Mouse (Mus musculus) ES-E14 (cell line): ENCODE measurements at regions not wholly inside any gene's neighbourhood (a gene's known extent, or its start where the extent isn't known, plus 50 kb on each side); places are given as distances from the start of the nearest gene placed in this dataset.

Source experiments
- DNase-seq: peaks from one replicate; pipeline ENCODE4 v3.0.0-alpha.2; 2013; ENCODE audit warnings: low read depth, low spot score
- H3K27ac ChIP-seq: 2 replicates; pipeline ENCODE4 v1.5.1; 2012; ENCODE audit warnings: low read depth, mild to moderate bottlenecking, low read length, moderate library complexity, mixed read lengths; ENCODE audit not compliant: poor library complexity, insufficient read depth, severe bottlenecking
- H3K36me3 ChIP-seq: 2 replicates; pipeline ENCODE4 v1.6.1; 2012; ENCODE audit warnings: mild to moderate bottlenecking, low read length, moderate library complexity, mixed read lengths; ENCODE audit not compliant: control insufficient read depth, poor library complexity, insufficient read depth, severe bottlenecking
- H3K4me1 ChIP-seq, 2 experiments: fragments of 150-350 bp in 1 of 2; sonication (generic) in 1 of 2; 2 replicates each; pipeline ENCODE4 v1.6.1; 2012; ENCODE audit warnings: low read length in 2 of 2, mild to moderate bottlenecking in 1 of 2, mixed read lengths in 1 of 2; ENCODE audit not compliant: control insufficient read depth in 2 of 2, insufficient read depth in 2 of 2, poor library complexity in 1 of 2
- H3K4me3 ChIP-seq, 2 experiments: fragments of 150-350 bp in 1 of 2; sonication (generic) in 1 of 2; 2 replicates each; pipeline ENCODE4 v1.5.1; 2012; ENCODE audit warnings: low read length in 2 of 2, low read depth in 1 of 2, mild to moderate bottlenecking in 1 of 2, mixed read lengths in 1 of 2; ENCODE audit not compliant: insufficient read depth in 1 of 2, poor library complexity in 1 of 2, severe bottlenecking in 1 of 2
- H3K9ac ChIP-seq: 2 replicates; pipeline ENCODE4 v1.6.1; 2012; ENCODE audit warnings: low read depth, mild to moderate bottlenecking, low read length, mixed read lengths; ENCODE audit not compliant: poor library complexity, insufficient read depth, severe bottlenecking
- H3K9me3 ChIP-seq: fragments of 150-350 bp; sonication (generic); 2 replicates; pipeline ENCODE4 v1.6.1; 2012; ENCODE audit warnings: low read depth, mild to moderate bottlenecking, low read length; ENCODE audit not compliant: control insufficient read depth, insufficient read depth
- CHD2 ChIP-seq: IDR thresholded peaks from 2 replicates; pipeline ENCODE4 v1.6.1; 2014; ENCODE audit warnings: mild to moderate bottlenecking, low read depth, low read length, inconsistent platforms
- HCFC1 ChIP-seq: IDR thresholded peaks from 2 replicates; pipeline ENCODE4 v1.6.1; 2012; ENCODE audit warnings: low read length, inconsistent platforms, borderline replicate concordance; ENCODE audit not compliant: insufficient read depth
- MAFK ChIP-seq: IDR thresholded peaks from 2 replicates; pipeline ENCODE4 v1.6.1; 2014; ENCODE audit warnings: mild to moderate bottlenecking, low read depth, low read length, inconsistent platforms; ENCODE audit not compliant: insufficient read depth
- ZC3H11A ChIP-seq: IDR thresholded peaks from 2 replicates; pipeline ENCODE4 v1.6.1; 2012; ENCODE audit warnings: low read depth, mild to moderate bottlenecking, inconsistent platforms, low read length, borderline replicate concordance
- ZNF384 ChIP-seq: IDR thresholded peaks from 2 replicates; pipeline ENCODE4 v1.6.1; 2012; ENCODE audit warnings: low read depth, low read length, inconsistent platforms
- in situ Hi-C, 2 experiments: fragments of 600-800 bp; cut with MboI; formaldehyde crosslinking; loops; one replicate each; pipeline ENCODE4 v1.15.1; 2025; ENCODE audit warnings: low sequenced_read_pairs in 2 of 2, inconsistent platforms in 1 of 2; ENCODE audit not compliant: unreplicated experiment in 2 of 2

- in situ Hi-C loops: no loop called here
- no peaks in the 10 kb centered on the region for H3K36me3 ChIP-seq
- no peak overlapping the region for H3K4me3 ChIP-seq
- no peak overlapping the region for H3K9ac ChIP-seq
- H3K9me3 ChIP-seq: no peaks in the 10 kb centered on the region
- no peaks in the 10 kb centered on the region for H3K4me1 ChIP-seq
- TF ChIP-seq ZNF384 (no peak), ZC3H11A (no peak), MAFK (no peak), CHD2 (no peak), HCFC1 (no peak)
- DNase-seq: no peak
- no peak overlapping the region for H3K27ac ChIP-seq
Measured at GRCm38 (mm10) chr14:16927136-16927535, 108.2 kb upstream of the Rarb start.

GRCm38 (mm10) chr14:16901534-16902147 is 82.7 kb upstream of the Rarb start:
- Histone ChIP-seq H3K36me3 (no peaks in the 10 kb centered on the region), H3K4me3 (no peak overlapping the region), H3K9me3 (no peaks in the 10 kb centered on the region), H3K9ac (no peak overlapping the region), H3K4me1 (no peaks in the 10 kb centered on the region), H3K27ac (no peak overlapping the region)
- TF ChIP-seq ZNF384 (no peak), CHD2 (no peak), MAFK (no peak), HCFC1 (no peak), ZC3H11A (no peak)
- in situ Hi-C loops: no loop called here
- no peak for DNase-seq

DNA sequence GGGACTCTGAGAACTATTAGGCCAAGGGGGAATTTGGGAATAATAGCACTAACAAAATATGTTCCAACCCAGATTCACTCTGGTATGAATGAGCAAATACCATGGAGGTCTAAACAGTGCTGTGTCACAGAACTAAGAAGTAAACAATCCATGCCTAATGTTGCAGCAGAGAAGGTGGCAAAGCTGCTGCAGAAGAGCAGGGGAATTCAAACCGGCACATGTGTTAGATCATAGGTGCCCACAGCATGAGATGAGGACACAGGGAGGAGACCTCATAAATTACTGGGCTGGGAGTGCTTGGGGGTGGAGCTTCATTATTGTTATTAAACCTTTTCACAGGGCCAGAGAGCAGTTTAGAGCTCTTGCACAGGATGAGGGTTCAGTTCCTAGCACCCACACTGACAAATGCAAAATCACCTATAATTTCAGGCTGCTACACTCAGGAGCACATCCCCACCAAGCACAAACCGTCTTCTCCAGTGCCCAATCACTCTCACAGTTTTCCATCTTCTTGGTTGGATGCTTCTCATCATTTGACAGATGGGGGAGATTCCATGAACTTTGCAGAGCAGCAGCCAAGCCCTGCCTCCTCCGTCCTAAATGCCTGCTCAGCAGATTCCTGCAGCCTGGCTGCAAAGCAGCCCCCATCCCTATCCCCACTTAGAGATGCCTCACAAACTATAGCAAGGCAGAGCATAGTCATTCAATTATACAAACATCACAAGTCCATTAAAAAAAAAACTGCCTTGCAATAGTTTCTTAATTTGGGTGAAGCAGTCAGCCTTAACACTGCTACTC is 79.0 kb upstream of the Rarb start:
- Histone ChIP-seq H3K4me1 (no peaks in the 10 kb centered on the region), H3K4me3 (no peak overlapping the region), H3K36me3 (no peaks in the 10 kb centered on the region), H3K9ac (no peak overlapping the region), H3K27ac (no peak overlapping the region), H3K9me3 (no peaks in the 10 kb centered on the region)
- in situ Hi-C loops: no loop called here
- TF ChIP-seq HCFC1: no peak
- no peak for TF ChIP-seq MAFK
- TF ChIP-seq ZC3H11A: no peak
- TF ChIP-seq CHD2: no peak
- TF ChIP-seq ZNF384: no peak
- no peak for DNase-seq

- no peak for DNase-seq
- Histone ChIP-seq H3K9ac (no peak overlapping the region), H3K4me1 (no peaks in the 10 kb centered on the region), H3K9me3 (no peaks in the 10 kb centered on the region), H3K27ac (no peak overlapping the region), H3K36me3 (no peaks in the 10 kb centered on the region), H3K4me3 (no peak overlapping the region)
- TF ChIP-seq HCFC1 (no peak), CHD2 (no peak), ZNF384 (no peak), MAFK (no peak), ZC3H11A (no peak)
- in situ Hi-C loops: no loop called here
Measured at GRCm38 (mm10) chr14:16896974-16897373, 78.0 kb upstream of the Rarb start.

GRCm38 (mm10) chr14:16881249-16881648 is 62.3 kb upstream of the Rarb start:
- Histone ChIP-seq H3K4me1 (no peaks in the 10 kb centered on the region), H3K27ac (no peak overlapping the region), H3K4me3 (no peak overlapping the region), H3K36me3 (no peaks in the 10 kb centered on the region), H3K9me3 (no peaks in the 10 kb centered on the region), H3K9ac (no peak overlapping the region)
- DNase-seq: no peak
- in situ Hi-C loops: no loop called here
- TF ChIP-seq HCFC1 (no peak), ZNF384 (no peak), ZC3H11A (no peak), MAFK (no peak), CHD2 (no peak)
